Mouse (Mus musculus) liver, postnatal 0 days (tissue): ENCODE measurements around the gene Kti12. TPM values are rescaled to one million over a fixed set of nuclear protein-coding genes. Genes with fewer than 3 reads are reported as not detected.

Experiments
- ATAC-seq: fragments of 200-750 bp; cut with Nextera tagmentation; 2 replicates; pipeline ENCODE4 v1.8.0; 2017; ENCODE audit warnings: mild to moderate bottlenecking, moderate library complexity
- DNase-seq: peaks from one replicate; pipeline ENCODE4 v3.0.0-alpha.2; 2016
- H3K27ac ChIP-seq: fragments of 300-500 bp; sonication (generic); 2 replicates; pipeline ENCODE4 v1.5.1; 2014; ENCODE audit warnings: antibody characterized with exemption, moderate library complexity, mild to moderate bottlenecking, low read depth
- H3K27me3 ChIP-seq: fragments of 300-500 bp; sonication (generic); 2 replicates; pipeline ENCODE4 v1.6.1; 2014; ENCODE audit warnings: low read length, control low read depth, mixed read lengths; ENCODE audit not compliant: insufficient read depth
- H3K36me3 ChIP-seq: fragments of 300-500 bp; sonication (generic); replicated peaks from 2 replicates; pipeline ENCODE4 v1.6.1; 2014; ENCODE audit warnings: mild to moderate bottlenecking, control low read depth, low read length, moderate library complexity, mixed read lengths; ENCODE audit not compliant: insufficient read depth
- H3K4me1 ChIP-seq: fragments of 300-500 bp; sonication (generic); 2 replicates; pipeline ENCODE4 v1.6.1; 2014; ENCODE audit warnings: antibody characterized with exemption, mild to moderate bottlenecking, control low read depth; ENCODE audit not compliant: insufficient read depth
- H3K4me2 ChIP-seq: fragments of 300-500 bp; sonication (generic); 2 replicates; pipeline ENCODE4 v1.6.1; 2014; ENCODE audit warnings: low read depth, mild to moderate bottlenecking, low read length, moderate library complexity, mixed read lengths
- H3K4me3 ChIP-seq: fragments of 300-500 bp; sonication (generic); 2 replicates; pipeline ENCODE4 v1.5.1; 2014; ENCODE audit warnings: low read depth, low read length
- H3K9ac ChIP-seq: fragments of 300-500 bp; sonication (generic); replicated peaks from 2 replicates; pipeline ENCODE4 v1.6.1; 2014; ENCODE audit warnings: mild to moderate bottlenecking, moderate library complexity
- H3K9me3 ChIP-seq: fragments of 300-500 bp; sonication (generic); 2 replicates; pipeline ENCODE4 v1.6.1; 2016; ENCODE audit warnings: mild to moderate bottlenecking, control low read depth, low read length, mixed read lengths
- CTCF ChIP-seq: sonication (generic); IDR thresholded peaks from 2 replicates; pipeline ENCODE4 v1.5.1; 2016; ENCODE audit warnings: antibody characterized with exemption, low read depth
- EP300 ChIP-seq: IDR thresholded peaks from 2 replicates; pipeline ENCODE4 v1.6.1; 2016; ENCODE audit warnings: antibody characterized with exemption, low read depth, mild to moderate bottlenecking
- WGBS: fragments of 180-500 bp; shearing (Covaris S2); extraction: QIAGEN DNeasy Blood & Tissue Kit; methylation state at CpG from one replicate; pipeline ENCODE4 v1.1.7; 2014; ENCODE audit not compliant: insufficient replicate concordance; 5-methylcytosine and 5-hydroxymethylcytosine counted together
- polyA plus RNA-seq: library from polyadenylated mRNA; unstranded; fragments of >200 nt; fragmentation: Nextera tagmentation; extraction: Ambion mirVana; gene quantifications from 2 replicates; pipeline ENCODE4 v1.2.1, GENCODE M21; 2015

Gene Kti12
- polyA plus RNA-seq, 1 experiment from 2014 or later: 29.6 TPM

- peak within 1 kb of the TSS; percentile 85 for H3K4me3 ChIP-seq
- no peak for DNase-seq
- peak within 1 kb of the TSS; percentile 74 for H3K9ac ChIP-seq
- H3K27me3 ChIP-seq: no peaks in the 10 kb centered on the region
- H3K9me3 ChIP-seq: no peaks in the 10 kb centered on the region
- no peak for TF ChIP-seq CTCF
- TF ChIP-seq EP300: no peak
- H3K4me1 ChIP-seq: peaks cover 11% of the 10 kb centered on the region
- peak; percentile 32 for ATAC-seq
- WGBS: 4% methylated on average over 20 of the region's 20 CpGs
- no peaks in the 10 kb centered on the region for H3K36me3 ChIP-seq
- peak within 1 kb of the TSS; percentile 93 for H3K4me2 ChIP-seq
- H3K27ac ChIP-seq: peak within 1 kb of the TSS; percentile 93
These were observed 892 bp downstream of the Kti12 start, which contains the start of gene A730015C16Rik for GRCm38 (mm10) chr4:108848505-108848848. TSS of gene A730015C16Rik (minus strand) at chr4:108848619.

DNA sequence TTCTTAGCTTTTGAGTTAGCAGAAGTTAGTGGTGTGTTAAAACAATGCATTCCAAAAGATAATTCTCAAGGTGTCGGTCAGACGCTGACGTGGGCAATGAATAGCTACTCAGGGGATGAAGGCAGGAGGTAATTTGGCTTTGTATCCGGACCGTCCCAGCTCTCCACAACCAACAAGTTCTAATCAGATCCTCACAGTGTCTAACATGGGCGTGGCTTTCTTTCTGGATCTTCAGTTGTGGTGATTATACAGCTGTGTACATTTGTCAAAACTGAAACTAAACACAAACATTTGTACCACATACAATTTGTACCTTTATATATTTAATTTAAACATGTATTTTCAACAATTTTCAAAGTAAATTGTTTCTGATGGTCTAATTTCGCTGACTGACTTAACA, 19.2 kb downstream of the Kti12 start:
- Histone ChIP-seq H3K4me2 (peak overlapping the region; percentile 41), H3K4me1 (no peaks in the 10 kb centered on the region), H3K9ac (no peak overlapping the region), H3K36me3 (peaks cover 9% of the 10 kb centered on the region), H3K27ac (no peak overlapping the region), H3K9me3 (no peaks in the 10 kb centered on the region), H3K4me3 (no peak overlapping the region), H3K27me3 (no peaks in the 10 kb centered on the region)
- ATAC-seq (peak; percentile 90), DNase-seq (no peak)
- 55% methylated on average over 7 of the region's 7 CpGs for WGBS
- no peak for TF ChIP-seq CTCF
- peak; percentile 63; the same call in 1 of the 2 replicates for TF ChIP-seq EP300

DNA sequence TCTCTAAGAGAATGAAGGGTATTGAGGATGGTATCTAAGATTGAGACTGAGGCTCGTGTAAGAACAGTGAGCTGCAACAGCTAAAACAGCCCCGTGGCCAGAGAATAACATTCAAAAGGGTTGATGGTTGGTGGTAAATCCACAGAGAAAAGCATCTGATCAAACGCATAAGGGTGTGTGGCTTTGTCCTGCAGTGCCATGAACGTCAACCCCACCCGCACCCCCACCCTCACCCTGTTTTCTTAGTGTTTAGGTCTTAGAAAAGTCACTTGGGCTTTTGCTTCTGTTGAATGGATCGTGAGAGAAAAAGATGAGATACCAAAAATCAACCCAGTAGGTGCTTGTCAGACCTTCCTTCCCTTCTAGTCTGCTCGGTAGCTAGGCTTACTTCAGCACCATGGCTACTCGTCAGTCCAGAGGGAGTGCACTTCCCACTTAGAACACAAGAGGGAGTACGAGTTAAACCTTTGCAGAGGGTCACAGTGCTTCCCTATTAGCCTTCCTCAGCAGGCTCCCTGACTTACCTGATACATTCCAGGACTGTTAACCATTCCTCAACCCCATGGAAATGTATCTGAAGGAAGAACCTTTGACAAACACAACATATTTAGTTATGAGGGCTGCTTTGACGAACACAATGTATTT, 22.3 kb downstream of the Kti12 start:
- peak; percentile 86 for DNase-seq
- H3K27me3 ChIP-seq: no peaks in the 10 kb centered on the region
- ATAC-seq: peak; percentile 71
- no peak overlapping the region for H3K4me3 ChIP-seq
- peak; percentile 98 for TF ChIP-seq CTCF
- TF ChIP-seq EP300: no peak
- no peak overlapping the region for H3K4me2 ChIP-seq
- no peaks in the 10 kb centered on the region for H3K36me3 ChIP-seq
- H3K9me3 ChIP-seq: no peaks in the 10 kb centered on the region
- 32% methylated on average over 10 of the region's 10 CpGs for WGBS
- H3K9ac ChIP-seq: no peak overlapping the region
- H3K4me1 ChIP-seq: no peaks in the 10 kb centered on the region
- H3K27ac ChIP-seq: no peak overlapping the region

DNA sequence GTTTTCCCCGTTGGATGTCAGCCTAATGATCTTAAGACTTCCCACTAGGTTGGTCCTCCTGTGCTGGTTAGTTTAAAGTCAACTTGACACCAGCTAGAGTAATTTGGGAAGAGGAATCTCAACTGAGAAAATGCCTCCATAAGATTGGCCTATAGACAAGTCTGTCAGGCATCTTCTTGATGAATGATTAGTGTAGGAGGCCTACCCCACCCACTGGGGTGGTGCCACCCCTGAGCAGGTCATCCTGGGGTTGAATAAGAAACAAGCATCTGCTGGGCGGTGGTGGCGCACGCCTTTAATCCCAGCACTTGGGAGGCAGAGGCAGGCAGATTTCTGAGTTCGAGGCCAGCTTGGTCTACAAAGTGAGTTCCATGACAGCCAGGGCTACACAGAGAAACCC, 26.2 kb downstream of the Kti12 start:
- H3K36me3 ChIP-seq: no peaks in the 10 kb centered on the region
- peaks cover 3% of the 10 kb centered on the region for H3K4me1 ChIP-seq
- no peak for ATAC-seq
- 0 out of 2 replicates have a peak, but pooled peaks cover 3% of the 10 kb centered on the region for H3K27me3 ChIP-seq
- H3K9ac ChIP-seq: no peak overlapping the region
- DNase-seq: no peak
- no peak for TF ChIP-seq CTCF
- no peak for TF ChIP-seq EP300
- WGBS: 82% methylated on average over 5 of the region's 5 CpGs
- H3K4me3 ChIP-seq: no peak overlapping the region
- no peaks in the 10 kb centered on the region for H3K9me3 ChIP-seq
- H3K27ac ChIP-seq: no peak overlapping the region
- no peak overlapping the region for H3K4me2 ChIP-seq

DNA sequence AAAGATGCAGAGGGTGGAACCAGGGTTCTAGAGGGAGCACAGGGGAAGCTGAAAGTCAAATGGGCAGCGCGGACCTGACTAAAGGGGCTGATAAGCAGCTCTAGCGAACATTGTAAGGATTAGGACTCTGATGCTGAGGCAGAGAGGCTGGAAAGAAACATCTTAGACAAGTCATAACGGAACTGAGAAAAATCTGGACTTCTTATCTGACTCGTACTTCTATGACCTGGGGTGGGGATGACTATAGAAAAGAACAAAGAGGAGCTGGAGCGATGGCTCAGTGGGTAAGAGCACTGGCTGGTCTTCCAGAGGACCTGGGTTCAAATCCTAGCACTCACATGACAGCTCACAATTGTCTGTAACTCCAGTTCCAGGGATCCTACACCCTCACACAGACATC, 30.3 kb downstream of the Kti12 start:
- 72% methylated on average over 6 of the region's 6 CpGs for WGBS
- Histone ChIP-seq H3K9ac (no peak overlapping the region), H3K36me3 (no peaks in the 10 kb centered on the region), H3K27me3 (peaks cover 11% of the 10 kb centered on the region; the same call in 1 of the 2 replicates), H3K4me3 (no peak overlapping the region), H3K4me2 (no peak overlapping the region), H3K27ac (no peak overlapping the region), H3K4me1 (peaks cover 12% of the 10 kb centered on the region), H3K9me3 (no peaks in the 10 kb centered on the region)
- DNase-seq (no peak), ATAC-seq (no peak)
- TF ChIP-seq EP300: no peak
- TF ChIP-seq CTCF: no peak

- DNase-seq (peak; percentile 83), ATAC-seq (peak; percentile 74)
- H3K27ac ChIP-seq: no peak within 1 kb of the TSS
- peak within 1 kb of the TSS; percentile 46 for H3K9ac ChIP-seq
- 1% methylated on average over 46 of the region's 46 CpGs for WGBS
- peak within 1 kb of the TSS; percentile 49 for H3K4me3 ChIP-seq
- peaks cover 11% of the 10 kb centered on the region; the same call in 1 of the 2 replicates for H3K27me3 ChIP-seq
- peak within 1 kb of the TSS; percentile 80 for H3K4me2 ChIP-seq
- no peaks in the 10 kb centered on the region for H3K9me3 ChIP-seq
- no peak for TF ChIP-seq CTCF
- no peaks in the 10 kb centered on the region for H3K36me3 ChIP-seq
- peaks cover 12% of the 10 kb centered on the region for H3K4me1 ChIP-seq
These were observed 31.6 kb downstream of the Kti12 start, which contains the start of gene Rab3b for GRCm38 (mm10) chr4:108878963-108879822. TSS of gene Rab3b (plus strand) at chr4:108879063.
